Mouse (Mus musculus) CH12.LX (cell line): Measurements from ENCODE around the gene Zdhhc18. TPM values are rescaled to one million over a fixed set of nuclear protein-coding genes. Genes with fewer than 3 reads are reported as not detected.

Source experiments
- DNase-seq: peaks from one replicate; pipeline ENCODE4 v3.0.0-alpha.2; 2013; ENCODE audit errors: extremely low read depth
- H3K27ac ChIP-seq: 2 replicates; pipeline ENCODE4 v1.5.1; 2012; ENCODE audit warnings: low read depth, mild to moderate bottlenecking, control low read depth, moderate library complexity; ENCODE audit not compliant: insufficient read depth
- H3K27me3 ChIP-seq: replicated peaks from 2 replicates; pipeline ENCODE3; 2012; ENCODE audit warnings: inconsistent platforms
- H3K36me3 ChIP-seq, 2 experiments: replicated peaks in 1 of 2; 2 replicates each; pipeline versions ENCODE3 to v1.6.1; 2012; ENCODE audit warnings: inconsistent platforms in 1 of 2, low read length in 1 of 2, mild to moderate bottlenecking in 1 of 2, mixed read lengths in 1 of 2, moderate library complexity in 1 of 2; ENCODE audit not compliant: control insufficient read depth in 1 of 2, insufficient read depth in 1 of 2
- H3K4me1 ChIP-seq, 2 experiments: 2 replicates each; pipeline ENCODE4 v1.6.1; 2012; ENCODE audit warnings: inconsistent platforms in 1 of 2, moderate library complexity in 1 of 2; ENCODE audit not compliant: insufficient read depth in 2 of 2, control insufficient read depth in 1 of 2
- H3K4me2 ChIP-seq: 2 replicates; pipeline ENCODE4 v1.6.1; 2012; ENCODE audit warnings: low read depth, mild to moderate bottlenecking, control low read depth; ENCODE audit not compliant: poor library complexity, insufficient read depth, severe bottlenecking
- H3K4me3 ChIP-seq, 3 experiments: fragments of 150-350 bp in 1 of 3; sonication (generic) in 1 of 3; replicated peaks in 1 of 3; 2 replicates each; pipeline versions ENCODE3 to v1.5.1; 2011 to 2012; ENCODE audit warnings: low read depth in 2 of 3, low read length in 2 of 3, mild to moderate bottlenecking in 2 of 3, moderate library complexity in 2 of 3, control low read depth in 1 of 3, improper control_type of control experiment in 1 of 3, inconsistent platforms in 1 of 3, mixed read lengths in 1 of 3; ENCODE audit not compliant: poor library complexity in 1 of 3
- H3K79me2 ChIP-seq: replicated peaks from 2 replicates; pipeline ENCODE4 v1.6.1; 2012; ENCODE audit warnings: mild to moderate bottlenecking, moderate library complexity; ENCODE audit not compliant: control insufficient read depth, poor library complexity, insufficient read depth, severe bottlenecking; ENCODE audit errors: extremely low read depth
- H3K9ac ChIP-seq: 2 replicates; pipeline ENCODE4 v1.6.1; 2012; ENCODE audit warnings: low read depth, mild to moderate bottlenecking, control low read depth, moderate library complexity; ENCODE audit not compliant: insufficient read depth
- H3K9me3 ChIP-seq: replicated peaks from 2 replicates; pipeline ENCODE3; 2012; ENCODE audit warnings: low read length, inconsistent platforms, mixed read lengths
- BHLHE40 ChIP-seq: IDR thresholded peaks from 2 replicates; pipeline ENCODE4 v1.6.1; 2011; ENCODE audit warnings: mild to moderate bottlenecking, low read depth, low read length, improper control_type of control experiment
- CHD1 ChIP-seq: IDR thresholded peaks from 2 replicates; pipeline ENCODE4 v1.6.1; 2012; ENCODE audit warnings: low read depth, low read length, improper control_type of control experiment, inconsistent platforms
- CHD2 ChIP-seq: IDR thresholded peaks from 2 replicates; pipeline ENCODE4 v1.6.1; 2011; ENCODE audit warnings: low read length, improper control_type of control experiment
- CTCF ChIP-seq, 2 experiments: IDR thresholded peaks in 1 of 2; conservative IDR thresholded peaks in 1 of 2; 2 replicates each; pipeline ENCODE4 v1.5.1; 2011 to 2012; ENCODE audit warnings: low read depth in 2 of 2, low read length in 2 of 2, improper control_type of control experiment in 1 of 2, inconsistent platforms in 1 of 2, mild to moderate bottlenecking in 1 of 2, moderate library complexity in 1 of 2
- E2F4 ChIP-seq: IDR thresholded peaks from 2 replicates; pipeline ENCODE4 v1.6.1; 2011; ENCODE audit warnings: low read depth, low read length, improper control_type of control experiment; ENCODE audit not compliant: insufficient replicate concordance
- ELF1 ChIP-seq: IDR thresholded peaks from 2 replicates; pipeline ENCODE4 v1.6.1; 2014; ENCODE audit warnings: low read depth, mild to moderate bottlenecking, inconsistent platforms, low read length, improper control_type of control experiment
- EP300 ChIP-seq: IDR thresholded peaks from 2 replicates; pipeline ENCODE4 v1.6.1; 2011; ENCODE audit warnings: low read length, improper control_type of control experiment
- ETS1 ChIP-seq: conservative IDR thresholded peaks from 2 replicates; pipeline ENCODE4 v1.6.1; 2012; ENCODE audit warnings: low read depth, mild to moderate bottlenecking, inconsistent platforms, low read length, improper control_type of control experiment, moderate library complexity
- GABPA ChIP-seq: IDR thresholded peaks from 2 replicates; pipeline ENCODE4 v1.6.1; 2012; ENCODE audit warnings: low read depth, low read length, improper control_type of control experiment, inconsistent platforms; ENCODE audit not compliant: insufficient replicate concordance
- HCFC1 ChIP-seq: IDR thresholded peaks from 2 replicates; pipeline ENCODE4 v1.6.1; 2012; ENCODE audit warnings: low read depth, mild to moderate bottlenecking, inconsistent platforms, low read length, improper control_type of control experiment
- IRF4 ChIP-seq: IDR thresholded peaks from 2 replicates; pipeline ENCODE4 v1.6.1; 2014; ENCODE audit warnings: low read depth, mild to moderate bottlenecking, inconsistent platforms, low read length, improper control_type of control experiment
- JUN ChIP-seq: IDR thresholded peaks from 2 replicates; pipeline ENCODE4 v1.6.1; 2011; ENCODE audit warnings: low read depth, mild to moderate bottlenecking, low read length, improper control_type of control experiment, moderate library complexity; ENCODE audit not compliant: insufficient read depth
- JUND ChIP-seq: conservative IDR thresholded peaks from 2 replicates; pipeline ENCODE4 v1.6.1; 2011; ENCODE audit warnings: low read depth, low read length, improper control_type of control experiment
- KAT2A ChIP-seq: IDR thresholded peaks from 2 replicates; pipeline ENCODE4 v1.6.1; 2012; ENCODE audit warnings: low read length, improper control_type of control experiment, inconsistent platforms; ENCODE audit not compliant: insufficient replicate concordance
- MAFK ChIP-seq: IDR thresholded peaks from 2 replicates; pipeline ENCODE4 v1.6.1; 2011; ENCODE audit warnings: low read length, improper control_type of control experiment; ENCODE audit not compliant: insufficient replicate concordance
- MAX ChIP-seq: IDR thresholded peaks from 2 replicates; pipeline ENCODE4 v1.6.1; 2011; ENCODE audit warnings: low read length, improper control_type of control experiment
- MAZ ChIP-seq: IDR thresholded peaks from 2 replicates; pipeline ENCODE4 v1.6.1; 2012; ENCODE audit warnings: low read depth, mild to moderate bottlenecking, inconsistent platforms, low read length, improper control_type of control experiment, moderate library complexity
- MEF2A ChIP-seq: IDR thresholded peaks from 2 replicates; pipeline ENCODE4 v1.6.1; 2014; ENCODE audit warnings: low read depth, mild to moderate bottlenecking, inconsistent platforms, low read length, improper control_type of control experiment, borderline replicate concordance
- MXI1 ChIP-seq: IDR thresholded peaks from 2 replicates; pipeline ENCODE4 v1.6.1; 2011; ENCODE audit warnings: mild to moderate bottlenecking, low read depth, low read length, improper control_type of control experiment
- MYC ChIP-seq: IDR thresholded peaks from 2 replicates; pipeline ENCODE4 v1.6.1; 2011; ENCODE audit warnings: low read depth, mild to moderate bottlenecking, improper control_type of control experiment, low read length
- NELFE ChIP-seq: IDR thresholded peaks from 2 replicates; pipeline ENCODE4 v1.6.1; 2011; ENCODE audit warnings: low read depth, low read length, improper control_type of control experiment
- NRF1 ChIP-seq: IDR thresholded peaks from 2 replicates; pipeline ENCODE4 v1.6.1; 2014; ENCODE audit warnings: low read depth, mild to moderate bottlenecking, inconsistent platforms, low read length, improper control_type of control experiment, moderate library complexity
- PAX5 ChIP-seq: IDR thresholded peaks from 2 replicates; pipeline ENCODE4 v1.6.1; 2012; ENCODE audit warnings: low read length, inconsistent platforms, mixed read lengths
- POLR2A ChIP-seq: IDR thresholded peaks from 2 replicates; pipeline ENCODE4 v1.6.1; 2011; ENCODE audit warnings: low read depth, mild to moderate bottlenecking, improper control_type of control experiment, low read length
- POLR2AphosphoS2 ChIP-seq: IDR thresholded peaks from 2 replicates; pipeline ENCODE4 v1.6.1; 2011; ENCODE audit warnings: low read depth, low read length, improper control_type of control experiment
- RAD21 ChIP-seq: IDR thresholded peaks from 2 replicates; pipeline ENCODE4 v1.6.1; 2011; ENCODE audit warnings: low read depth, mild to moderate bottlenecking, low read length, improper control_type of control experiment, moderate library complexity
- RCOR1 ChIP-seq: conservative IDR thresholded peaks from 2 replicates; pipeline ENCODE4 v1.6.1; 2012; ENCODE audit warnings: low read depth, mild to moderate bottlenecking, inconsistent platforms, low read length, improper control_type of control experiment
- SIN3A ChIP-seq: IDR thresholded peaks from 2 replicates; pipeline ENCODE4 v1.6.1; 2012; ENCODE audit warnings: low read length, improper control_type of control experiment, inconsistent platforms
- SMC3 ChIP-seq: IDR thresholded peaks from 2 replicates; pipeline ENCODE4 v1.6.1; 2011; ENCODE audit warnings: low read depth, low read length, improper control_type of control experiment
- TBP ChIP-seq: conservative IDR thresholded peaks from 2 replicates; pipeline ENCODE4 v1.6.1; 2011; ENCODE audit warnings: low read depth, low read length, improper control_type of control experiment
- TCF12 ChIP-seq: IDR thresholded peaks from 2 replicates; pipeline ENCODE4 v1.6.1; 2014; ENCODE audit warnings: low read depth, mild to moderate bottlenecking, inconsistent platforms, low read length, improper control_type of control experiment
- UBTF ChIP-seq: IDR thresholded peaks from 2 replicates; pipeline ENCODE4 v1.6.1; 2012; ENCODE audit warnings: low read depth, mild to moderate bottlenecking, inconsistent platforms, low read length, improper control_type of control experiment, moderate library complexity
- USF1 ChIP-seq: IDR thresholded peaks from 2 replicates; pipeline ENCODE4 v1.6.1; 2014; ENCODE audit warnings: low read depth, mild to moderate bottlenecking, inconsistent platforms, low read length, improper control_type of control experiment
- USF2 ChIP-seq: conservative IDR thresholded peaks from 2 replicates; pipeline ENCODE4 v1.6.1; 2011; ENCODE audit warnings: low read depth, low read length, improper control_type of control experiment
- ZC3H11A ChIP-seq: IDR thresholded peaks from 2 replicates; pipeline ENCODE4 v1.6.1; 2012; ENCODE audit warnings: low read depth, mild to moderate bottlenecking, inconsistent platforms, low read length, improper control_type of control experiment
- ZKSCAN1 ChIP-seq: IDR thresholded peaks from 2 replicates; pipeline ENCODE4 v1.6.1; 2012; ENCODE audit warnings: low read depth, inconsistent platforms, low read length, improper control_type of control experiment, borderline replicate concordance
- ZMIZ1 ChIP-seq: IDR thresholded peaks from 2 replicates; pipeline ENCODE4 v1.6.1; 2012; ENCODE audit warnings: low read depth, mild to moderate bottlenecking, inconsistent platforms, low read length, improper control_type of control experiment
- ZNF384 ChIP-seq: IDR thresholded peaks from 2 replicates; pipeline ENCODE4 v1.6.1; 2012; ENCODE audit warnings: low read depth, low read length, improper control_type of control experiment, inconsistent platforms
- dilution Hi-C: fragments of 300-500 bp; cut with MboI; formaldehyde crosslinking; loops from 2 replicates; pipeline ENCODE4 v1.14.3; 2020; ENCODE audit warnings: low sequenced_read_pairs; ENCODE audit not compliant: extremely low pct_unique_long_range_greater_than_20kb, extremely low pct_ligation_motif_present
- in situ Hi-C: fragments of 300-500 bp; cut with MboI; formaldehyde crosslinking; loops from 3 replicates; pipeline ENCODE4 v1.14.3; 2019; ENCODE audit warnings: low sequenced_read_pairs, low pct_ligation_motif_present, low pct_unique_long_range_greater_than_20kb, mixed read lengths
- polyA plus RNA-seq: library from polyadenylated mRNA; unstranded; fragments of >175 nt; gene quantifications from 2 replicates; pipeline ENCODE4 v1.2.1, GENCODE M21; 2012; ENCODE audit warnings: low read depth; ENCODE audit not compliant: insufficient read length
- total RNA-seq, 2 experiments: library from RNA; depleted of rRNA; stranded (reverse); fragments of 300-350 nt in 1 of 2; fragments of >200 nt in 1 of 2; gene quantifications; 2 replicates each; pipeline ENCODE4 v1.2.3; 2012 to 2014

Gene Zdhhc18
- total and polyA plus RNA-seq, 3 experiments, result 15.9 to 31.0 (median 24.3) TPM

DNA sequence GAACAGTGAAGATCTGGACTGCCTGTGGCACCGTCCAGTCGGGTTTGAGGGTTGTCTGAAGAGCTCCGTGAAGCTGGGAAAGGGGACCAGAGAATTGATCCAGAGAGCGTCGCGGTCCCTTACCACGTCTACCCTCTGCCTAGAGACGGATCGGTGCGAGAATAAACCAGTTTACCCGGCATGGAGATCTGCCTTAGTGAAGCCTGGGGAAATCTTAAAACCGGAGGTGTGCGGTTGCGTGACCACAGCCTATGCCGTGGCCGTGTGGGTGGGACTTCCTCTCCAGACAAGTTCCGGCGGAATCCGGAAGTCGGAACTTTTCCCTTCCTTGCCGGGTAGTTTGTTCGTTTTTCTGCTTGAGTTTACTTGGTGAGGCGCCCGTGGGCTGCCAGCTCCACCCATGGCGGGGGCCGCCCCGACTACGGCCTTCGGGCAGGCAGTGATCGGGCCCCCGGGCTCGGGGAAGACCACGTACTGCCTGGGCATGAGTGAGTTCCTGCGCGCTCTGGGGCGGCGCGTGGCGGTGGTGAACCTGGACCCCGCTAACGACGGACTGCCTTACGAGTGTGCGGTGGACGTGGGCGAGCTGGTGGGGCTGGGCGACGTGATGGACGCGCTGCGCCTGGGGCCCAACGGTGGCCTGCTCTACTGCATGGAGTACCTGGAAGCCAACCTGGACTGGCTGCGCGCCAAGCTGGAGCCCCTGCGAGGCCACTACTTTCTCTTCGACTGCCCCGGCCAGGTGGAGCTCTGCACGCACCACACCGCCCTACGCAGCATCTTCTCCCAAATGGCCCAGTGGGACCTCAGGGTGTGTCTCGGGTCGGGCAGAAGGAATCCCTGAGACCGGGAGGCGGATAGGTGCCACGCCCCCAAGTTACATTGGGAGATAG lies 65.6 kb downstream of the Zdhhc18 start, which contains the start of gene Gpn2:
Gene Gpn2 (plus strand): TSS at position 304 of the 893 bp plus-strand sequence.
- DNase-seq, result peak; percentile 92
- H3K4me2 ChIP-seq, result peak within 1 kb of the TSS; percentile 91
- TF ChIP-seq JUN (no peak), CHD2 (no peak), ETS1 (no peak), EP300 (no peak), ZKSCAN1 (no peak), SIN3A (peak; percentile 95), ZMIZ1 (no peak), MAFK (no peak), MAZ (no peak), BHLHE40 (peak; percentile 42), ZC3H11A (no peak), RAD21 (no peak), IRF4 (no peak; the same call in 1 of the 2 replicates), RCOR1 (no peak), MXI1 (peak; percentile 71; the same call in 1 of the 2 replicates), ZNF384 (no peak), GABPA (no peak), UBTF (no peak), NRF1 (peak; percentile 73), USF2 (no peak), JUND (no peak), PAX5 (no peak), TCF12 (peak; percentile 65), MEF2A (no peak), MYC (peak; percentile 58; the same call in 1 of the 2 replicates), HCFC1 (peak; percentile 86), KAT2A (peak; percentile 80; the same call in 1 of the 2 replicates), MAX (no peak), POLR2AphosphoS2 (peak; percentile 83), POLR2A (peak; percentile 83), USF1 (no peak; the same call in 1 of the 2 replicates), ELF1 (peak; percentile 96), CHD1 (no peak), E2F4 (no peak), TBP (peak; percentile 83), CTCF (conservative IDR thresholded peaks at IDR 0.05 in 1 of 2, IDR thresholded peaks at IDR 0.05 in 1 of 2; ENCODE audit: low read depth in 2 of 2, low read length in 2 of 2) (no peak), SMC3 (no peak), NELFE (peak; percentile 70; the same call in 1 of the 2 replicates)
- peaks cover 2 to 30% of the 10 kb centered on the region in 2 experiments; a peak in 3 of 4 replicates for H3K4me1 ChIP-seq
- no peaks in the 10 kb centered on the region for H3K27me3 ChIP-seq
- dilution Hi-C loops (no loop called here), in situ Hi-C loops (loop anchor here (25.0 kb wide), 1 partner anchor 503 kb away; the partner anchor contains the start of gene Cd52)
- H3K27ac ChIP-seq, result peak within 1 kb of the TSS; percentile 66
- peaks cover 58 to 73% of the 10 kb centered on the region in 2 experiments for H3K36me3 ChIP-seq
- peaks cover 6% of the 10 kb centered on the region for H3K79me2 ChIP-seq
- peak within 1 kb of the TSS; percentile 78 to 99 (median 90) for H3K4me3 ChIP-seq
- peak within 1 kb of the TSS; percentile 88 for H3K9ac ChIP-seq
- no peaks in the 10 kb centered on the region for H3K9me3 ChIP-seq
